Mouse (Mus musculus) megakaryocyte progenitor cell, adult 5-6 weeks (primary cell): ENCODE data around the gene Tssk4. TPM values are rescaled to one million over a fixed set of nuclear protein-coding genes. Genes with fewer than 3 reads are reported as not detected.

Experiments
- total RNA-seq, 2 experiments: library from RNA; stranded (forward) in 1 of 2; stranded (reverse) in 1 of 2; fragments of 157-497, 149-512 nt in 1 of 2; fragments of 200-1000 nt in 1 of 2; gene quantifications; 2 replicates each; pipeline versions ENCODE4 v1.2.3 to v1.2.4; 2015 to 2017

Gene Tssk4
- total RNA-seq, 2 experiments from 2014 or later, result 0.08 to 0.62 TPM

Other genes starting within 250 kb of the Tssk4 start
Only the 30 nearest of the 34 such genes appear.
- gene Dhrs4, start 171.4 kb upstream of the Tssk4 start, total RNA-seq (2015), result 38.9 and 48.0 TPM in 2 replicates
- 58.8 and 67.3 TPM in 2 replicates for gene Dhrs4, start 171.4 kb upstream of the Tssk4 start, total RNA-seq (2017)
- gene Carmil3, start 159.5 kb upstream of the Tssk4 start, total RNA-seq (2015), result 0.05 and 0.15 TPM in 2 replicates
- not detected in 2 replicates for gene Carmil3, start 159.5 kb upstream of the Tssk4 start, total RNA-seq (2017)
- not detected in 2 replicates for gene Cpne6, start 139.7 kb upstream of the Tssk4 start, total RNA-seq (2015)
- gene Cpne6, start 139.7 kb upstream of the Tssk4 start, total RNA-seq (2017), result not detected in 2 replicates
- gene Nrl, start 125.2 kb upstream of the Tssk4 start, total RNA-seq (2015), result not detected in 2 replicates
- not detected in 2 replicates for gene Nrl, start 125.2 kb upstream of the Tssk4 start, total RNA-seq (2017)
- gene Pck2, start 109.9 kb upstream of the Tssk4 start, total RNA-seq (2015), result 17.6 and 18.9 TPM in 2 replicates
- 32.5 and 44.3 TPM in 2 replicates for gene Pck2, start 109.9 kb upstream of the Tssk4 start, total RNA-seq (2017)
- gene Dcaf11, start 90.2 kb upstream of the Tssk4 start, total RNA-seq (2015), result 32.6 and 45.9 TPM in 2 replicates
- 61.1 and 69.1 TPM in 2 replicates for gene Dcaf11, start 90.2 kb upstream of the Tssk4 start, total RNA-seq (2017)
- 1.5 and 4.6 TPM in 2 replicates for gene A730061H03Rik, start 89.8 kb upstream of the Tssk4 start, total RNA-seq (2015)
- 3.3 and 8.2 TPM in 2 replicates for gene A730061H03Rik, start 89.8 kb upstream of the Tssk4 start, total RNA-seq (2017)
- gene Fitm1, start 74.6 kb upstream of the Tssk4 start, total RNA-seq (2015), result 0.81 TPM in 1 of 2 replicates, not detected in the other
- gene Fitm1, start 74.6 kb upstream of the Tssk4 start, total RNA-seq (2017), result 0.20 and 1.00 TPM in 2 replicates
- 899 and 931 TPM in 2 replicates for gene Psme1, start 72.1 kb upstream of the Tssk4 start, total RNA-seq (2015)
- 334 and 421 TPM in 2 replicates for gene Psme1, start 72.1 kb upstream of the Tssk4 start, total RNA-seq (2017)
- 5.1 and 5.5 TPM in 2 replicates for gene Emc9, start 64.9 kb upstream of the Tssk4 start, total RNA-seq (2015)
- 6.9 and 9.7 TPM in 2 replicates for gene Emc9, start 64.9 kb upstream of the Tssk4 start, total RNA-seq (2017)
- gene Psme2, start 59.1 kb upstream of the Tssk4 start, total RNA-seq (2015), result 374 and 388 TPM in 2 replicates
- gene Psme2, start 59.1 kb upstream of the Tssk4 start, total RNA-seq (2017), result 269 and 370 TPM in 2 replicates
- 23.5 and 34.4 TPM in 2 replicates for gene Rnf31, start 58.5 kb upstream of the Tssk4 start, total RNA-seq (2015)
- gene Rnf31, start 58.5 kb upstream of the Tssk4 start, total RNA-seq (2017), result 10.5 and 11.3 TPM in 2 replicates
- gene Irf9, start 46.6 kb upstream of the Tssk4 start, total RNA-seq (2015), result 20.6 and 24.8 TPM in 2 replicates
- gene Irf9, start 46.6 kb upstream of the Tssk4 start, total RNA-seq (2017), result 28.2 and 31.3 TPM in 2 replicates
- gene Rec8, start 32.1 kb upstream of the Tssk4 start, total RNA-seq (2015), result 3.5 and 9.5 TPM in 2 replicates
- 0.87 and 4.6 TPM in 2 replicates for gene Rec8, start 32.1 kb upstream of the Tssk4 start, total RNA-seq (2017)
- gene Ipo4, start 14.2 kb upstream of the Tssk4 start, total RNA-seq (2015), result 28.3 and 31.0 TPM in 2 replicates
- 12.6 and 19.2 TPM in 2 replicates for gene Ipo4, start 14.2 kb upstream of the Tssk4 start, total RNA-seq (2017)
- gene Gm49378, start 12.3 kb upstream of the Tssk4 start, total RNA-seq (2015), result 6.7 and 8.5 TPM in 2 replicates
- gene Gm49378, start 12.3 kb upstream of the Tssk4 start, total RNA-seq (2017), result 1.5 and 4.9 TPM in 2 replicates
- 35.8 and 39.1 TPM in 2 replicates for gene Tm9sf1, start 6.4 kb upstream of the Tssk4 start, total RNA-seq (2015)
- 47.3 and 56.1 TPM in 2 replicates for gene Tm9sf1, start 6.4 kb upstream of the Tssk4 start, total RNA-seq (2017)
- 19.3 and 21.4 TPM in 2 replicates for gene Mdp1, start 10.3 kb downstream of the Tssk4 start, total RNA-seq (2015)
- 21.7 and 22.4 TPM in 2 replicates for gene Mdp1, start 10.3 kb downstream of the Tssk4 start, total RNA-seq (2017)
- 29.4 and 36.0 TPM in 2 replicates for gene Gmpr2, start 21.8 kb downstream of the Tssk4 start, total RNA-seq (2015)
- 38.1 and 39.5 TPM in 2 replicates for gene Gmpr2, start 21.8 kb downstream of the Tssk4 start, total RNA-seq (2017)
- 491 and 506 TPM in 2 replicates for gene Nedd8, start 21.9 kb downstream of the Tssk4 start, total RNA-seq (2015)
- 258 and 288 TPM in 2 replicates for gene Nedd8, start 21.9 kb downstream of the Tssk4 start, total RNA-seq (2017)
- 19.4 and 23.1 TPM in 2 replicates for gene Tinf2, start 31.6 kb downstream of the Tssk4 start, total RNA-seq (2015)
- gene Tinf2, start 31.6 kb downstream of the Tssk4 start, total RNA-seq (2017), result 17.7 and 26.3 TPM in 2 replicates
- gene Tgm1, start 63.7 kb downstream of the Tssk4 start, total RNA-seq (2015), result 0.35 and 0.61 TPM in 2 replicates
- gene Tgm1, start 63.7 kb downstream of the Tssk4 start, total RNA-seq (2017), result 0.20 and 1.1 TPM in 2 replicates
- gene Rabggta, start 72.1 kb downstream of the Tssk4 start, total RNA-seq (2015), result 8.7 and 14.0 TPM in 2 replicates
- gene Rabggta, start 72.1 kb downstream of the Tssk4 start, total RNA-seq (2017), result 12.6 and 14.0 TPM in 2 replicates
- 45.7 and 50.9 TPM in 2 replicates for gene Dhrs1, start 95.5 kb downstream of the Tssk4 start, total RNA-seq (2015)
- 11.5 and 30.2 TPM in 2 replicates for gene Dhrs1, start 95.5 kb downstream of the Tssk4 start, total RNA-seq (2017)
- gene Nop9, start 95.5 kb downstream of the Tssk4 start, total RNA-seq (2015), result 25.6 and 26.5 TPM in 2 replicates
- 27.8 and 32.2 TPM in 2 replicates for gene Nop9, start 95.5 kb downstream of the Tssk4 start, total RNA-seq (2017)
- 0.20 and 0.77 TPM in 2 replicates for gene Cideb, start 108.3 kb downstream of the Tssk4 start, total RNA-seq (2015)
- 0.51 TPM in 1 of 2 replicates, not detected in the other for gene Cideb, start 108.3 kb downstream of the Tssk4 start, total RNA-seq (2017)
- gene Ltb4r2, start 111.2 kb downstream of the Tssk4 start, total RNA-seq (2015), result 0.39 and 0.44 TPM in 2 replicates
- gene Ltb4r2, start 111.2 kb downstream of the Tssk4 start, total RNA-seq (2017), result 0.47 and 0.62 TPM in 2 replicates
- gene Ltb4r1, start 115.8 kb downstream of the Tssk4 start, total RNA-seq (2015), result 18.5 and 19.9 TPM in 2 replicates
- gene Ltb4r1, start 115.8 kb downstream of the Tssk4 start, total RNA-seq (2017), result 31.4 and 42.4 TPM in 2 replicates
- gene Adcy4, start 133.9 kb downstream of the Tssk4 start, total RNA-seq (2015), result 0.05 TPM in 1 of 2 replicates, not detected in the other
- gene Adcy4, start 133.9 kb downstream of the Tssk4 start, total RNA-seq (2017), result not detected in 2 replicates
- 116 and 152 TPM in 2 replicates for gene Ripk3, start 138.7 kb downstream of the Tssk4 start, total RNA-seq (2015)
- 25.3 and 49.9 TPM in 2 replicates for gene Ripk3, start 138.7 kb downstream of the Tssk4 start, total RNA-seq (2017)